Mouse (Mus musculus) CH12.LX (cell line): Measurements from ENCODE around the gene Atp5d. TPM values are rescaled to one million over a fixed set of nuclear protein-coding genes. Genes with fewer than 3 reads are reported as not detected.

ENCODE experiments used
- DNase-seq: peaks from one replicate; pipeline ENCODE4 v3.0.0-alpha.2; 2013; ENCODE audit errors: extremely low read depth
- H3K27ac ChIP-seq: 2 replicates; pipeline ENCODE4 v1.5.1; 2012; ENCODE audit warnings: low read depth, mild to moderate bottlenecking, control low read depth, moderate library complexity; ENCODE audit not compliant: insufficient read depth
- H3K27me3 ChIP-seq: replicated peaks from 2 replicates; pipeline ENCODE3; 2012; ENCODE audit warnings: inconsistent platforms
- H3K36me3 ChIP-seq, 2 experiments: replicated peaks in 1 of 2; 2 replicates each; pipeline versions ENCODE3 to v1.6.1; 2012; ENCODE audit warnings: inconsistent platforms in 1 of 2, low read length in 1 of 2, mild to moderate bottlenecking in 1 of 2, mixed read lengths in 1 of 2, moderate library complexity in 1 of 2; ENCODE audit not compliant: control insufficient read depth in 1 of 2, insufficient read depth in 1 of 2
- H3K4me1 ChIP-seq, 2 experiments: 2 replicates each; pipeline ENCODE4 v1.6.1; 2012; ENCODE audit warnings: inconsistent platforms in 1 of 2, moderate library complexity in 1 of 2; ENCODE audit not compliant: insufficient read depth in 2 of 2, control insufficient read depth in 1 of 2
- H3K4me2 ChIP-seq: 2 replicates; pipeline ENCODE4 v1.6.1; 2012; ENCODE audit warnings: low read depth, mild to moderate bottlenecking, control low read depth; ENCODE audit not compliant: poor library complexity, insufficient read depth, severe bottlenecking
- H3K4me3 ChIP-seq, 3 experiments: fragments of 150-350 bp in 1 of 3; sonication (generic) in 1 of 3; replicated peaks in 1 of 3; 2 replicates each; pipeline versions ENCODE3 to v1.5.1; 2011 to 2012; ENCODE audit warnings: low read depth in 2 of 3, low read length in 2 of 3, mild to moderate bottlenecking in 2 of 3, moderate library complexity in 2 of 3, control low read depth in 1 of 3, improper control_type of control experiment in 1 of 3, inconsistent platforms in 1 of 3, mixed read lengths in 1 of 3; ENCODE audit not compliant: poor library complexity in 1 of 3
- H3K79me2 ChIP-seq: replicated peaks from 2 replicates; pipeline ENCODE4 v1.6.1; 2012; ENCODE audit warnings: mild to moderate bottlenecking, moderate library complexity; ENCODE audit not compliant: control insufficient read depth, poor library complexity, insufficient read depth, severe bottlenecking; ENCODE audit errors: extremely low read depth
- H3K9ac ChIP-seq: 2 replicates; pipeline ENCODE4 v1.6.1; 2012; ENCODE audit warnings: low read depth, mild to moderate bottlenecking, control low read depth, moderate library complexity; ENCODE audit not compliant: insufficient read depth
- H3K9me3 ChIP-seq: replicated peaks from 2 replicates; pipeline ENCODE3; 2012; ENCODE audit warnings: low read length, inconsistent platforms, mixed read lengths
- BHLHE40 ChIP-seq: IDR thresholded peaks from 2 replicates; pipeline ENCODE4 v1.6.1; 2011; ENCODE audit warnings: mild to moderate bottlenecking, low read depth, low read length, improper control_type of control experiment
- CHD2 ChIP-seq: IDR thresholded peaks from 2 replicates; pipeline ENCODE4 v1.6.1; 2011; ENCODE audit warnings: low read length, improper control_type of control experiment
- CTCF ChIP-seq, 2 experiments: IDR thresholded peaks in 1 of 2; conservative IDR thresholded peaks in 1 of 2; 2 replicates each; pipeline ENCODE4 v1.5.1; 2011 to 2012; ENCODE audit warnings: low read depth in 2 of 2, low read length in 2 of 2, improper control_type of control experiment in 1 of 2, inconsistent platforms in 1 of 2, mild to moderate bottlenecking in 1 of 2, moderate library complexity in 1 of 2
- ELF1 ChIP-seq: IDR thresholded peaks from 2 replicates; pipeline ENCODE4 v1.6.1; 2014; ENCODE audit warnings: low read depth, mild to moderate bottlenecking, inconsistent platforms, low read length, improper control_type of control experiment
- ETS1 ChIP-seq: conservative IDR thresholded peaks from 2 replicates; pipeline ENCODE4 v1.6.1; 2012; ENCODE audit warnings: low read depth, mild to moderate bottlenecking, inconsistent platforms, low read length, improper control_type of control experiment, moderate library complexity
- GABPA ChIP-seq: IDR thresholded peaks from 2 replicates; pipeline ENCODE4 v1.6.1; 2012; ENCODE audit warnings: low read depth, low read length, improper control_type of control experiment, inconsistent platforms; ENCODE audit not compliant: insufficient replicate concordance
- HCFC1 ChIP-seq: IDR thresholded peaks from 2 replicates; pipeline ENCODE4 v1.6.1; 2012; ENCODE audit warnings: low read depth, mild to moderate bottlenecking, inconsistent platforms, low read length, improper control_type of control experiment
- IRF4 ChIP-seq: IDR thresholded peaks from 2 replicates; pipeline ENCODE4 v1.6.1; 2014; ENCODE audit warnings: low read depth, mild to moderate bottlenecking, inconsistent platforms, low read length, improper control_type of control experiment
- JUN ChIP-seq: IDR thresholded peaks from 2 replicates; pipeline ENCODE4 v1.6.1; 2011; ENCODE audit warnings: low read depth, mild to moderate bottlenecking, low read length, improper control_type of control experiment, moderate library complexity; ENCODE audit not compliant: insufficient read depth
- JUND ChIP-seq: conservative IDR thresholded peaks from 2 replicates; pipeline ENCODE4 v1.6.1; 2011; ENCODE audit warnings: low read depth, low read length, improper control_type of control experiment
- KAT2A ChIP-seq: IDR thresholded peaks from 2 replicates; pipeline ENCODE4 v1.6.1; 2012; ENCODE audit warnings: low read length, improper control_type of control experiment, inconsistent platforms; ENCODE audit not compliant: insufficient replicate concordance
- MAX ChIP-seq: IDR thresholded peaks from 2 replicates; pipeline ENCODE4 v1.6.1; 2011; ENCODE audit warnings: low read length, improper control_type of control experiment
- MAZ ChIP-seq: IDR thresholded peaks from 2 replicates; pipeline ENCODE4 v1.6.1; 2012; ENCODE audit warnings: low read depth, mild to moderate bottlenecking, inconsistent platforms, low read length, improper control_type of control experiment, moderate library complexity
- MEF2A ChIP-seq: IDR thresholded peaks from 2 replicates; pipeline ENCODE4 v1.6.1; 2014; ENCODE audit warnings: low read depth, mild to moderate bottlenecking, inconsistent platforms, low read length, improper control_type of control experiment, borderline replicate concordance
- MXI1 ChIP-seq: IDR thresholded peaks from 2 replicates; pipeline ENCODE4 v1.6.1; 2011; ENCODE audit warnings: mild to moderate bottlenecking, low read depth, low read length, improper control_type of control experiment
- MYC ChIP-seq: IDR thresholded peaks from 2 replicates; pipeline ENCODE4 v1.6.1; 2011; ENCODE audit warnings: low read depth, mild to moderate bottlenecking, improper control_type of control experiment, low read length
- NELFE ChIP-seq: IDR thresholded peaks from 2 replicates; pipeline ENCODE4 v1.6.1; 2011; ENCODE audit warnings: low read depth, low read length, improper control_type of control experiment
- NRF1 ChIP-seq: IDR thresholded peaks from 2 replicates; pipeline ENCODE4 v1.6.1; 2014; ENCODE audit warnings: low read depth, mild to moderate bottlenecking, inconsistent platforms, low read length, improper control_type of control experiment, moderate library complexity
- PAX5 ChIP-seq: IDR thresholded peaks from 2 replicates; pipeline ENCODE4 v1.6.1; 2012; ENCODE audit warnings: low read length, inconsistent platforms, mixed read lengths
- POLR2A ChIP-seq: IDR thresholded peaks from 2 replicates; pipeline ENCODE4 v1.6.1; 2011; ENCODE audit warnings: low read depth, mild to moderate bottlenecking, improper control_type of control experiment, low read length
- POLR2AphosphoS2 ChIP-seq: IDR thresholded peaks from 2 replicates; pipeline ENCODE4 v1.6.1; 2011; ENCODE audit warnings: low read depth, low read length, improper control_type of control experiment
- RAD21 ChIP-seq: IDR thresholded peaks from 2 replicates; pipeline ENCODE4 v1.6.1; 2011; ENCODE audit warnings: low read depth, mild to moderate bottlenecking, low read length, improper control_type of control experiment, moderate library complexity
- RCOR1 ChIP-seq: conservative IDR thresholded peaks from 2 replicates; pipeline ENCODE4 v1.6.1; 2012; ENCODE audit warnings: low read depth, mild to moderate bottlenecking, inconsistent platforms, low read length, improper control_type of control experiment
- SIN3A ChIP-seq: IDR thresholded peaks from 2 replicates; pipeline ENCODE4 v1.6.1; 2012; ENCODE audit warnings: low read length, improper control_type of control experiment, inconsistent platforms
- SMC3 ChIP-seq: IDR thresholded peaks from 2 replicates; pipeline ENCODE4 v1.6.1; 2011; ENCODE audit warnings: low read depth, low read length, improper control_type of control experiment
- TBP ChIP-seq: conservative IDR thresholded peaks from 2 replicates; pipeline ENCODE4 v1.6.1; 2011; ENCODE audit warnings: low read depth, low read length, improper control_type of control experiment
- TCF12 ChIP-seq: IDR thresholded peaks from 2 replicates; pipeline ENCODE4 v1.6.1; 2014; ENCODE audit warnings: low read depth, mild to moderate bottlenecking, inconsistent platforms, low read length, improper control_type of control experiment
- UBTF ChIP-seq: IDR thresholded peaks from 2 replicates; pipeline ENCODE4 v1.6.1; 2012; ENCODE audit warnings: low read depth, mild to moderate bottlenecking, inconsistent platforms, low read length, improper control_type of control experiment, moderate library complexity
- USF2 ChIP-seq: conservative IDR thresholded peaks from 2 replicates; pipeline ENCODE4 v1.6.1; 2011; ENCODE audit warnings: low read depth, low read length, improper control_type of control experiment
- ZC3H11A ChIP-seq: IDR thresholded peaks from 2 replicates; pipeline ENCODE4 v1.6.1; 2012; ENCODE audit warnings: low read depth, mild to moderate bottlenecking, inconsistent platforms, low read length, improper control_type of control experiment
- ZMIZ1 ChIP-seq: IDR thresholded peaks from 2 replicates; pipeline ENCODE4 v1.6.1; 2012; ENCODE audit warnings: low read depth, mild to moderate bottlenecking, inconsistent platforms, low read length, improper control_type of control experiment
- dilution Hi-C: fragments of 300-500 bp; cut with MboI; formaldehyde crosslinking; loops from 2 replicates; pipeline ENCODE4 v1.14.3; 2020; ENCODE audit warnings: low sequenced_read_pairs; ENCODE audit not compliant: extremely low pct_unique_long_range_greater_than_20kb, extremely low pct_ligation_motif_present
- in situ Hi-C: fragments of 300-500 bp; cut with MboI; formaldehyde crosslinking; loops from 3 replicates; pipeline ENCODE4 v1.14.3; 2019; ENCODE audit warnings: low sequenced_read_pairs, low pct_ligation_motif_present, low pct_unique_long_range_greater_than_20kb, mixed read lengths
- polyA plus RNA-seq: library from polyadenylated mRNA; unstranded; fragments of >175 nt; gene quantifications from 2 replicates; pipeline ENCODE4 v1.2.1, GENCODE M21; 2012; ENCODE audit warnings: low read depth; ENCODE audit not compliant: insufficient read length
- total RNA-seq, 2 experiments: library from RNA; depleted of rRNA; stranded (reverse); fragments of 300-350 nt in 1 of 2; fragments of >200 nt in 1 of 2; gene quantifications; 2 replicates each; pipeline ENCODE4 v1.2.3; 2012 to 2014

Atp5d gene
- total and polyA plus RNA-seq, 3 experiments, result 106 to 352 (median 326) TPM

- Histone ChIP-seq H3K4me2 (peak overlapping the region; percentile 72), H3K4me3 (peak overlapping the region; percentile 58 to 84 (median 80)), H3K27ac (peak overlapping the region; percentile 21; the same call in 1 of the 2 replicates), H3K27me3 (peaks cover 25% of the 10 kb centered on the region), H3K4me1 (peaks cover 23 to 59% of the 10 kb centered on the region in 2 experiments), H3K9ac (peak overlapping the region; percentile 57), H3K9me3 (no peaks in the 10 kb centered on the region), H3K36me3 (peaks cover 26 to 29% of the 10 kb centered on the region in 2 experiments), H3K79me2 (peaks cover 18% of the 10 kb centered on the region)
- in situ Hi-C loops (loop anchor here (5.0 kb wide), 1 partner anchor 154 kb away; the partner anchor contains the start of gene Cnn2), dilution Hi-C loops (no loop called here)
- peak; percentile 96 for DNase-seq
- TF ChIP-seq BHLHE40 (peak; percentile 98), NELFE (no peak; the same call in 1 of the 2 replicates), SMC3 (peak; percentile 85), POLR2A (peak; percentile 77), SIN3A (no peak; the same call in 1 of the 2 replicates), MYC (peak; percentile 64; the same call in 1 of the 2 replicates), NRF1 (peak; percentile 92), ETS1 (peak; percentile 83), JUND (peak; percentile 82), GABPA (peak; percentile 97), UBTF (0 out of 2 replicates have a peak, but pooled peaks have one; percentile 43), TBP (no peak), ZC3H11A (peak; percentile 41; the same call in 1 of the 2 replicates), JUN (peak; percentile 91), KAT2A (no peak), MEF2A (peak; percentile 59; the same call in 1 of the 2 replicates), MXI1 (peak; percentile 79), TCF12 (peak; percentile 82; the same call in 1 of the 2 replicates), USF2 (no peak), ELF1 (peak; percentile 84), MAZ (peak; percentile 97), PAX5 (no peak), CTCF (conservative IDR thresholded peaks at IDR 0.05 in 1 of 2, IDR thresholded peaks at IDR 0.05 in 1 of 2; ENCODE audit: low read depth in 2 of 2, low read length in 2 of 2) (peak in 1 of 2 experiments; percentile 89; a peak in 2 of 4 replicates), IRF4 (peak; percentile 75; the same call in 1 of the 2 replicates), RAD21 (peak; percentile 87), RCOR1 (peak; percentile 2; the same call in 1 of the 2 replicates), CHD2 (peak; percentile 84; the same call in 1 of the 2 replicates), HCFC1 (peak; percentile 79), MAX (peak; percentile 19; the same call in 1 of the 2 replicates), ZMIZ1 (no peak; the same call in 1 of the 2 replicates), POLR2AphosphoS2 (peak; percentile 52; the same call in 1 of the 2 replicates)
Observed at GRCm38 (mm10) chr10:80141243-80141642, 2.8 kb downstream of the Atp5d start.
